Mouse (Mus musculus): ENCODE data around the gene Tmem252.

The Tmem252 gene

GRCm38 (mm10) chr19:24676429-24676828, 2.6 kb downstream of the Tmem252 start:
- in situ Hi-C loops (cut with MboI; ENCODE audit: unreplicated experiment in 2 of 2): no loop called here

GRCm38 (mm10) chr19:24677242-24677984, 3.6 kb downstream of the Tmem252 start:
- in situ Hi-C loops (cut with MboI; ENCODE audit: unreplicated experiment in 2 of 2): no loop called here

GRCm38 (mm10) chr19:24683016-24683720, 9.4 kb downstream of the Tmem252 start:
- in situ Hi-C loops (cut with MboI; ENCODE audit: unreplicated experiment in 2 of 2): no loop called here

- in situ Hi-C loops (cut with MboI; ENCODE audit: unreplicated experiment in 2 of 2): no loop called here
Observed at GRCm38 (mm10) chr19:24686411-24686810, 12.6 kb downstream of the Tmem252 start.

GRCm38 (mm10) chr19:24688327-24688726, 14.5 kb downstream of the Tmem252 start:
- in situ Hi-C loops (cut with MboI; ENCODE audit: unreplicated experiment in 2 of 2): no loop called here

GRCm38 (mm10) chr19:24689531-24689930, 15.7 kb downstream of the Tmem252 start:
- in situ Hi-C loops (cut with MboI; ENCODE audit: unreplicated experiment in 2 of 2): no loop called here

- in situ Hi-C loops (cut with MboI; ENCODE audit: unreplicated experiment in 2 of 2): no loop called here
Observed at GRCm38 (mm10) chr19:24692691-24693090, 18.9 kb downstream of the Tmem252 start.

GRCm38 (mm10) chr19:24697946-24698345, 24.1 kb downstream of the Tmem252 start:
- in situ Hi-C loops (cut with MboI; ENCODE audit: unreplicated experiment in 2 of 2): no loop called here

- in situ Hi-C loops (cut with MboI; ENCODE audit: unreplicated experiment in 2 of 2): no loop called here
Observed at GRCm38 (mm10) chr19:24698651-24699050, 24.8 kb downstream of the Tmem252 start.

- in situ Hi-C loops (cut with MboI; ENCODE audit: unreplicated experiment in 2 of 2): no loop called here
Observed at GRCm38 (mm10) chr19:24699196-24699595, 25.4 kb downstream of the Tmem252 start.

GRCm38 (mm10) chr19:24699910-24700309, 26.1 kb downstream of the Tmem252 start:
- in situ Hi-C loops (cut with MboI; ENCODE audit: unreplicated experiment in 2 of 2): loop anchor here (5.0 to 25.0 kb wide), 3 partner anchors 63 to 937 kb away; no protein-coding TSS in a partner anchor

GRCm38 (mm10) chr19:24700664-24701063, 26.9 kb downstream of the Tmem252 start:
- in situ Hi-C loops (cut with MboI; ENCODE audit: unreplicated experiment in 2 of 2): loop anchor here (5.0 to 25.0 kb wide), 3 partner anchors 63 to 937 kb away; no protein-coding TSS in a partner anchor

- in situ Hi-C loops (cut with MboI; ENCODE audit: unreplicated experiment in 2 of 2): loop anchor here (5.0 to 25.0 kb wide), 3 partner anchors 64 to 936 kb away; no protein-coding TSS in a partner anchor
Observed at GRCm38 (mm10) chr19:24701716-24702115, 27.9 kb downstream of the Tmem252 start.

- in situ Hi-C loops (cut with MboI; ENCODE audit: unreplicated experiment in 2 of 2): loop anchor here (5.0 to 25.0 kb wide), 3 partner anchors 66 to 934 kb away; no protein-coding TSS in a partner anchor
Observed at GRCm38 (mm10) chr19:24703168-24703567, 29.4 kb downstream of the Tmem252 start.

GRCm38 (mm10) chr19:24703680-24704079, 29.9 kb downstream of the Tmem252 start:
- in situ Hi-C loops (cut with MboI; ENCODE audit: unreplicated experiment in 2 of 2): loop anchor here (5.0 to 25.0 kb wide), 3 partner anchors 66 to 934 kb away; no protein-coding TSS in a partner anchor

- in situ Hi-C loops (cut with MboI; ENCODE audit: unreplicated experiment in 2 of 2): loop anchor here (5.0 to 25.0 kb wide), 3 partner anchors 67 to 933 kb away; no protein-coding TSS in a partner anchor
Observed at GRCm38 (mm10) chr19:24704326-24704725, 30.5 kb downstream of the Tmem252 start.

GRCm38 (mm10) chr19:24705395-24705794, 31.6 kb downstream of the Tmem252 start:
- in situ Hi-C loops (cut with MboI; ENCODE audit: unreplicated experiment in 2 of 2): loop anchor here (5.0 to 25.0 kb wide), 2 partner anchors 167 to 932 kb away; no protein-coding TSS in a partner anchor

- in situ Hi-C loops (cut with MboI; ENCODE audit: unreplicated experiment in 2 of 2): loop anchor here (5.0 to 25.0 kb wide), 2 partner anchors 165 to 930 kb away; no protein-coding TSS in a partner anchor
Observed at GRCm38 (mm10) chr19:24707071-24707906, 33.5 kb downstream of the Tmem252 start.

GRCm38 (mm10) chr19:24708032-24708431, 34.2 kb downstream of the Tmem252 start:
- in situ Hi-C loops (cut with MboI; ENCODE audit: unreplicated experiment in 2 of 2): loop anchor here (5.0 to 25.0 kb wide), 2 partner anchors 164 to 929 kb away; no protein-coding TSS in a partner anchor
